Comparison of ENCODE assay signal across 25 mouse cellular contexts in genomic region chr3:126373721-126374120, GRCm38 (mm10). TPM values are rescaled to one million over a fixed set of nuclear protein-coding genes. Genes with fewer than 3 reads are reported as not detected.
"Had no signal": no experiment of that assay in that cellular context is flagged by ENCODE, and none has a peak within 500 bp of the region (broad histone marks: within the 10 kb centered on the region; RNA-seq: fewer than 3 reads in every experiment).

No protein-coding gene starts in this region.

- H3K27ac ChIP-seq: gastrocnemius, adult 2 months; heart, embryonic 10.5 days; hindbrain, embryonic 13.5 days; hindbrain, embryonic 15.5 days; hindbrain, postnatal 0 days; liver, embryonic 12.5 days; liver, embryonic 14.5 days had no signal

- H3K4me2 ChIP-seq: heart, embryonic 12.5 days; hindbrain, embryonic 13.5 days; hindbrain, embryonic 15.5 days; liver, embryonic 12.5 days had no signal

- H3K9me3 ChIP-seq: heart, embryonic 10.5 days; heart, embryonic 12.5 days; hindbrain, embryonic 13.5 days; hindbrain, embryonic 15.5 days; limb, embryonic 15.5 days; liver, embryonic 12.5 days had no signal

- ATAC-seq: hindbrain, postnatal 0 days; intestine, embryonic 16.5 days; liver, embryonic 12.5 days had no signal

- H3K4me3 ChIP-seq: gastrocnemius, adult 2 months; heart, embryonic 10.5 days; heart, embryonic 12.5 days; hindbrain, embryonic 13.5 days; hindbrain, embryonic 15.5 days; limb, embryonic 15.5 days; liver, embryonic 12.5 days had no signal

- H3K4me1 ChIP-seq: heart, embryonic 10.5 days; heart, embryonic 12.5 days; hindbrain, embryonic 13.5 days; hindbrain, embryonic 15.5 days; liver, embryonic 12.5 days had no signal

- DNase-seq: gastrocnemius, adult 2 months; gastrocnemius, postnatal 10 days; gastrocnemius, postnatal 25 days; heart, adult 18-20 months; heart, postnatal 10 days; heart, postnatal 4 days; kidney, adult 11 months; kidney, adult 2 months; kidney, adult 9 months; kidney, postnatal 10 days; kidney, postnatal 25 days; layer of hippocampus, adult 9-11 months; layer of hippocampus, postnatal 36 days; left cerebral cortex, postnatal 4 days had no signal

- H3K9ac ChIP-seq: heart, embryonic 12.5 days; hindbrain, embryonic 13.5 days; hindbrain, embryonic 15.5 days; limb, embryonic 15.5 days; liver, embryonic 12.5 days; liver, embryonic 14.5 days had no signal

- H3K36me3 ChIP-seq: heart, embryonic 10.5 days; heart, embryonic 12.5 days; hindbrain, embryonic 13.5 days; hindbrain, embryonic 15.5 days; limb, embryonic 15.5 days; liver, embryonic 12.5 days had no signal

- H3K27me3 ChIP-seq: heart, embryonic 12.5 days; hindbrain, embryonic 13.5 days; hindbrain, embryonic 15.5 days; limb, embryonic 15.5 days; liver, embryonic 12.5 days had no signal

RNA-seq across cellular contexts. Expression of gene Arsj, which starts 10.2 kb away (rescaled TPM):
- polyA plus RNA-seq: heart, embryonic 10.5 days; liver, adult 2 months; liver, embryonic 12.5 days; liver, embryonic 14.5 days; liver, embryonic 16.5 days had no signal
